Comparison of ENCODE assay signal across 22 mouse cellular contexts in the genomic region with DNA sequence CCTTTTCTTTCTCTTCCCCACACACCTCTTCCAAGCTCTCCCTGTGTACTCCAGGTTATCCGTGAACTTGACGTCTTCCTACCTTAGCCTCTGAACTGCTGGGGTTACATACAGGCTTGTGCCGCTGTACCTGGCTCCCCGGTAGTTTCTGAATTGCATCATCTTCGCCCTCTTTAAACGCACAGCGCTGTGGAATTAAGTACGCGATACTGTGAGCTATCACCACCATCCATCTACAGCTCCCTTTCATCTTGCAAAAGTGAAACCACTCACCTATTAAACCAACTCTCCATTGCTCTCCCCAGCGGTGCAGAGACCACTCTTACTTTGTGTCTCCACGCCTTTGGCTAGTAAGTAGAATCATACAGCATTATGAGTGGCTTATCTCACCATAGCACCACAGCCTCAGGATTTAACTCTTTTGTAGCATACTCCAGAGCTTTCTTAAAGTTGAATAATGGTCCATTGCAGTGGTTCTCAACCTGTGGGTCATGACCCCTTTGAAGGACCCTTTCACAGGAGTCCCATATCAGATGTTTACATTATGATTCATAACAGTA. TPM values are rescaled to one million over a fixed set of nuclear protein-coding genes. Genes with fewer than 3 reads are reported as not detected.
A peak's percentile ranks its signal among the peaks of the same experiment; 100 is the strongest.
DNase-seq lines count a peak whose midpoint lies in the region; ATAC-seq and TF ChIP-seq lines count a peak whose summit lies in the region.
"Had no signal": no experiment of that assay in that cellular context is flagged by ENCODE, and none has a peak within 500 bp of the region (broad histone marks: within the 10 kb centered on the region; RNA-seq: fewer than 3 reads in every experiment).

No protein-coding gene starts in this region.

- no peaks in the 10 kb centered on the region; the same call in 1 of the 2 replicates for H3K4me1 ChIP-seq in lung, embryonic 14.5 days (ENCODE audit: insufficient read depth)
- no peaks in the 10 kb centered on the region for H3K4me1 ChIP-seq in intestine, embryonic 15.5 days (replicated peaks)
- H3K4me1 ChIP-seq in lung, embryonic 16.5 days (replicated peaks; ENCODE audit: control insufficient read depth, insufficient read depth, low read length) = no peaks in the 10 kb centered on the region; the same call in 1 of the 2 replicates
- H3K4me1 ChIP-seq: embryonic facial prominence, embryonic 15.5 days had no signal

- no peaks in the 10 kb centered on the region for H3K9me3 ChIP-seq in lung, embryonic 14.5 days (ENCODE audit: low read depth, low read length)
- no peaks in the 10 kb centered on the region for H3K9me3 ChIP-seq in intestine, embryonic 15.5 days
- H3K9me3 ChIP-seq in lung, embryonic 16.5 days (ENCODE audit: control insufficient read depth, low read length) = no peaks in the 10 kb centered on the region
- H3K9me3 ChIP-seq: embryonic facial prominence, embryonic 15.5 days; forebrain, embryonic 10.5 days; forebrain, embryonic 15.5 days; heart, embryonic 13.5 days had no signal

- H3K27ac ChIP-seq in lung, embryonic 14.5 days (ENCODE audit: low read depth) = no peak overlapping the region
- no peak overlapping the region for H3K27ac ChIP-seq in intestine, embryonic 15.5 days
- peak overlapping the region; percentile 80 for H3K27ac ChIP-seq in lung, embryonic 16.5 days (ENCODE audit: low read length)
- no peak overlapping the region for H3K27ac ChIP-seq in layer of hippocampus, adult 2 months
- H3K27ac ChIP-seq: embryonic facial prominence, embryonic 15.5 days; forebrain, embryonic 10.5 days; forebrain, embryonic 15.5 days; heart, embryonic 13.5 days had no signal

- H3K4me3 ChIP-seq in lung, embryonic 14.5 days (ENCODE audit: low read depth, low read length) = no peak overlapping the region
- H3K4me3 ChIP-seq in intestine, embryonic 15.5 days (replicated peaks) = no peak overlapping the region
- peak overlapping the region; percentile 32 for H3K4me3 ChIP-seq in lung, embryonic 16.5 days (ENCODE audit: low read length)
- H3K4me3 ChIP-seq in layer of hippocampus, adult 2 months = no peak overlapping the region
- H3K4me3 ChIP-seq: embryonic facial prominence, embryonic 15.5 days; erythroblast, embryonic 14.5 days; forebrain, embryonic 10.5 days; forebrain, embryonic 15.5 days; heart, embryonic 13.5 days had no signal

- 0 out of 2 replicates have a peak, but pooled peaks have one; percentile 28 for ATAC-seq in lung, embryonic 14.5 days (ENCODE audit: insufficient read depth)
- no peak for ATAC-seq in intestine, embryonic 15.5 days
- ATAC-seq in lung, embryonic 16.5 days (ENCODE audit: low read depth) = peak; percentile 65
- ATAC-seq: forebrain, embryonic 15.5 days had no signal

- H3K27me3 ChIP-seq in lung, embryonic 14.5 days (ENCODE audit: insufficient read depth, low read length) = no peaks in the 10 kb centered on the region
- no peaks in the 10 kb centered on the region for H3K27me3 ChIP-seq in intestine, embryonic 15.5 days (replicated peaks)
- H3K27me3 ChIP-seq in lung, embryonic 16.5 days (ENCODE audit: control insufficient read depth, insufficient read depth, low read depth, low read length) = no peaks in the 10 kb centered on the region
- H3K27me3 ChIP-seq: embryonic facial prominence, embryonic 15.5 days; forebrain, embryonic 15.5 days; heart, embryonic 13.5 days had no signal

- DNase-seq in lung, embryonic 14.5 days = peak; percentile 25
- no peak for DNase-seq in lung, postnatal 10 days
- no peak for DNase-seq in layer of hippocampus, adult 2 months (ENCODE audit: low spot score in 2 of 2)
- DNase-seq in testis, postnatal 10 days (ENCODE audit: low spot score) = no peak
- DNase-seq in c-Kit-positive CD71-positive TER-119-positive erythroid progenitor cells, embryonic 14.5 days (ENCODE audit: low spot score) = no peak
- DNase-seq: adrenal gland, adult 8-10 months; adrenal gland, postnatal 36 days; cerebellum, adult 11 months; cerebellum, adult 8-10 months; cerebellum, postnatal 14 days; embryo, embryonic 11 days; gastrocnemius, postnatal 36 days; heart, adult 11 months; heart, postnatal 36 days had no signal

- no peak for TF ChIP-seq CTCF in lung, embryonic 14.5 days (IDR thresholded peaks at IDR 0.05; ENCODE audit: low read depth)
- no peak for TF ChIP-seq CTCF in layer of hippocampus, adult 2 months (conservative IDR thresholded peaks at IDR 0.05)

- peak overlapping the region; percentile 37; the same call in 1 of the 2 replicates for H3K4me2 ChIP-seq in lung, embryonic 14.5 days
- H3K4me2 ChIP-seq in intestine, embryonic 15.5 days (replicated peaks) = peak overlapping the region; percentile 26; the same call in 1 of the 2 replicates
- peak overlapping the region; percentile 33 for H3K4me2 ChIP-seq in lung, embryonic 16.5 days (ENCODE audit: low read depth, low read length)
- H3K4me2 ChIP-seq: embryonic facial prominence, embryonic 15.5 days; forebrain, embryonic 15.5 days; heart, embryonic 13.5 days had no signal

- no peak overlapping the region; the same call in 1 of the 2 replicates for H3K9ac ChIP-seq in lung, embryonic 14.5 days
- H3K9ac ChIP-seq in intestine, embryonic 15.5 days = no peak overlapping the region
- H3K9ac ChIP-seq in lung, embryonic 16.5 days (ENCODE audit: low read length) = peak overlapping the region; percentile 39; the same call in 1 of the 2 replicates
- H3K9ac ChIP-seq: embryonic facial prominence, embryonic 15.5 days; forebrain, embryonic 15.5 days; heart, embryonic 13.5 days had no signal

- no peaks in the 10 kb centered on the region for H3K36me3 ChIP-seq in lung, embryonic 14.5 days (ENCODE audit: insufficient read depth)
- no peaks in the 10 kb centered on the region for H3K36me3 ChIP-seq in intestine, embryonic 15.5 days
- no peaks in the 10 kb centered on the region for H3K36me3 ChIP-seq in lung, embryonic 16.5 days (ENCODE audit: control insufficient read depth, insufficient read depth, low read length)
- H3K36me3 ChIP-seq: embryonic facial prominence, embryonic 15.5 days; forebrain, embryonic 10.5 days; forebrain, embryonic 15.5 days; heart, embryonic 13.5 days had no signal

- 55% methylated on average over 11 of the region's 11 CpGs for WGBS in lung, embryonic 14.5 days
- 63% methylated on average over 11 of the region's 11 CpGs for WGBS in intestine, embryonic 15.5 days
- 37% methylated on average over 11 of the region's 11 CpGs for WGBS in lung, embryonic 16.5 days

RNA-seq across cellular contexts. Expression of a gene that starts 24.5 kb away (rescaled TPM):
- 102 and 106 TPM in 2 replicates for polyA plus RNA-seq in lung, embryonic 14.5 days (2014; fragmentation: Nextera tagmentation; extraction: Ambion mirVana)
- polyA plus RNA-seq in intestine, embryonic 15.5 days (2015; fragmentation: Nextera tagmentation; extraction: Ambion mirVana) = 66.1 and 79.6 TPM in 2 replicates
- polyA plus RNA-seq in lung, embryonic 16.5 days (2015; fragmentation: Nextera tagmentation; extraction: Ambion mirVana) = 91.1 and 96.8 TPM in 2 replicates
- 10 to 100 TPM; 20.9 to 21.6 TPM for total RNA-seq in layer of hippocampus, adult 2 months (2021)

RNA-seq across cellular contexts. Expression of a gene that starts 51.3 kb away (rescaled TPM):
- polyA plus RNA-seq in lung, embryonic 14.5 days (2014; fragmentation: Nextera tagmentation; extraction: Ambion mirVana) = 23.4 and 24.8 TPM in 2 replicates
- polyA plus RNA-seq in intestine, embryonic 15.5 days (2015; fragmentation: Nextera tagmentation; extraction: Ambion mirVana) = 15.1 and 16.3 TPM in 2 replicates
- polyA plus RNA-seq in lung, embryonic 16.5 days (2015; fragmentation: Nextera tagmentation; extraction: Ambion mirVana) = 27.5 and 29.9 TPM in 2 replicates
- 10 to 100 TPM; 12.7 to 12.9 TPM for total RNA-seq in layer of hippocampus, adult 2 months (2021)
- total RNA-seq: common myeloid progenitor, adult 5-6 weeks had no signal
- polyA plus RNA-seq: erythroblast, embryonic 14.5 days had no signal
